Mouse (Mus musculus) E14TG2a.4 (cell line): ENCODE measurements around the gene Lmod2.

Experiments
- H3K27me3 ChIP-seq: 2 replicates; pipeline ENCODE4 v1.6.1; 2014; ENCODE audit warnings: low read length, control low read depth; ENCODE audit not compliant: insufficient read depth
- H3K36me3 ChIP-seq: 2 replicates; pipeline ENCODE4 v1.6.1; 2014; ENCODE audit warnings: low read length, control low read depth; ENCODE audit not compliant: insufficient read depth
- H3K4me1 ChIP-seq: replicated peaks from 2 replicates; pipeline ENCODE4 v1.6.1; 2014; ENCODE audit warnings: low read depth, low read length, control low read depth
- H3K4me3 ChIP-seq: replicated peaks from 2 replicates; pipeline ENCODE4 v1.5.1; 2014; ENCODE audit warnings: mild to moderate bottlenecking, low read length
- H3K9me3 ChIP-seq: 2 replicates; pipeline ENCODE4 v1.6.1; 2014; ENCODE audit warnings: low read length, control low read depth
- CTCF ChIP-seq: conservative IDR thresholded peaks from 2 replicates; pipeline ENCODE4 v1.5.1; 2014; ENCODE audit warnings: low read length
- NANOG ChIP-seq: IDR thresholded peaks from 2 replicates; pipeline ENCODE4 v1.6.1; 2014; ENCODE audit warnings: borderline replicate concordance, low read length, mixed read lengths
- POU5F1 ChIP-seq: IDR thresholded peaks from 2 replicates; pipeline ENCODE4 v1.6.1; 2014; ENCODE audit warnings: low read length, borderline replicate concordance

Lmod2 gene

GRCm38 (mm10) chr6:24570278-24570677 is 27.3 kb upstream of the Lmod2 start:
- no peak for TF ChIP-seq POU5F1
- TF ChIP-seq CTCF, result no peak
- no peak for TF ChIP-seq NANOG

GRCm38 (mm10) chr6:24571126-24571525 is 26.4 kb upstream of the Lmod2 start:
- no peak for TF ChIP-seq POU5F1
- no peak for TF ChIP-seq NANOG
- no peak for TF ChIP-seq CTCF
- Histone ChIP-seq H3K27me3 (no peaks in the 10 kb centered on the region), H3K36me3 (no peaks in the 10 kb centered on the region)

More at GRCm38 (mm10) chr6:24570278-24570677, 27.3 kb upstream of the Lmod2 start:
- H3K4me1 ChIP-seq, result no peaks in the 10 kb centered on the region
- H3K4me3 ChIP-seq, result no peak overlapping the region
- peaks cover 7% of the 10 kb centered on the region for H3K9me3 ChIP-seq
- no peaks in the 10 kb centered on the region for H3K36me3 ChIP-seq
- no peaks in the 10 kb centered on the region for H3K27me3 ChIP-seq

GRCm38 (mm10) chr6:24572431-24572830 is 25.1 kb upstream of the Lmod2 start:
- Histone ChIP-seq H3K4me3 (no peak overlapping the region), H3K36me3 (no peaks in the 10 kb centered on the region), H3K27me3 (no peaks in the 10 kb centered on the region), H3K9me3 (peaks cover 7% of the 10 kb centered on the region), H3K4me1 (no peaks in the 10 kb centered on the region)
- TF ChIP-seq CTCF, result no peak
- no peak for TF ChIP-seq NANOG
- TF ChIP-seq POU5F1, result no peak

More at GRCm38 (mm10) chr6:24571126-24571525, 26.4 kb upstream of the Lmod2 start:
- peaks cover 7% of the 10 kb centered on the region for H3K9me3 ChIP-seq
- H3K4me3 ChIP-seq, result no peak overlapping the region
- H3K4me1 ChIP-seq, result no peaks in the 10 kb centered on the region

- no peaks in the 10 kb centered on the region for H3K4me1 ChIP-seq
- H3K9me3 ChIP-seq, result peaks cover 7% of the 10 kb centered on the region
- H3K4me3 ChIP-seq, result no peak overlapping the region
- no peaks in the 10 kb centered on the region for H3K27me3 ChIP-seq
- TF ChIP-seq POU5F1 (no peak), NANOG (no peak), CTCF (no peak)
- no peaks in the 10 kb centered on the region for H3K36me3 ChIP-seq
Observed at GRCm38 (mm10) chr6:24573319-24573718, 24.2 kb upstream of the Lmod2 start.

GRCm38 (mm10) chr6:24583456-24583855 is 14.1 kb upstream of the Lmod2 start:
- no peak overlapping the region for H3K4me3 ChIP-seq
- H3K9me3 ChIP-seq, result no peaks in the 10 kb centered on the region
- H3K36me3 ChIP-seq, result no peaks in the 10 kb centered on the region
- no peaks in the 10 kb centered on the region for H3K4me1 ChIP-seq
- no peaks in the 10 kb centered on the region for H3K27me3 ChIP-seq
- TF ChIP-seq POU5F1 (no peak), NANOG (no peak), CTCF (no peak)

- no peaks in the 10 kb centered on the region for H3K27me3 ChIP-seq
- H3K4me3 ChIP-seq, result no peak overlapping the region
- no peaks in the 10 kb centered on the region for H3K4me1 ChIP-seq
- no peaks in the 10 kb centered on the region for H3K36me3 ChIP-seq
- peaks cover 4% of the 10 kb centered on the region; the same call in 1 of the 2 replicates for H3K9me3 ChIP-seq
- TF ChIP-seq POU5F1, result no peak
- TF ChIP-seq NANOG, result no peak
- no peak for TF ChIP-seq CTCF
Observed at GRCm38 (mm10) chr6:24585431-24586310, 11.9 kb upstream of the Lmod2 start.

DNA sequence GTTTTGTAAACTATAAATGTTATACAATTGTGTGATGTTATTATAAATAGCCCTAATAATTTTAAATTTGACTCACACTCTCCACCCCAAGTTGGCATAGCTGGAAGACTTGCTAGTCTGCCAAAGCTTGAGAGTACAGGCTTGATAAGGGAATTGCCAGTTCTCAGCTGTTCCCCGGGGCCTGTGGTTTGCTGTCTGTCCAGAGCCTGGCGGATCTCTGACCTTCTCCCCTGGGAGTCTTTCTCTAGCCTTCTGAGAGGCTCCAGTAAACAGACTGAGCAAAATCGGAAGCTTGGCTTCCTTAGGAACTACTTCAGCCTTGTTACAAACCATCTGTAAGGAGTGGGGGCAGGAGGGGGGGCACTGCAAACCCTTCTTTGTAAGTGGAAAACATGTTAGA is 10.7 kb upstream of the Lmod2 start:
- Histone ChIP-seq H3K4me1 (no peaks in the 10 kb centered on the region), H3K27me3 (no peaks in the 10 kb centered on the region), H3K36me3 (no peaks in the 10 kb centered on the region), H3K4me3 (no peak overlapping the region), H3K9me3 (peaks cover 4% of the 10 kb centered on the region; the same call in 1 of the 2 replicates)
- TF ChIP-seq CTCF (no peak), POU5F1 (no peak)

GRCm38 (mm10) chr6:24590282-24590681 is 7.3 kb upstream of the Lmod2 start:
- no peak overlapping the region for H3K4me3 ChIP-seq
- no peaks in the 10 kb centered on the region for H3K27me3 ChIP-seq
- no peaks in the 10 kb centered on the region for H3K4me1 ChIP-seq
- no peak for TF ChIP-seq POU5F1
- no peak for TF ChIP-seq CTCF
- TF ChIP-seq NANOG, result no peak
- peaks cover 4% of the 10 kb centered on the region; the same call in 1 of the 2 replicates for H3K9me3 ChIP-seq
- H3K36me3 ChIP-seq, result no peaks in the 10 kb centered on the region
